Mouse (Mus musculus) gastrocnemius, adult 18-20 months (tissue): Measurements from ENCODE around the gene Fezf2. TPM values are rescaled to one million over a fixed set of nuclear protein-coding genes. Genes with fewer than 3 reads are reported as not detected.

Experiments used
- DNase-seq: peaks from one replicate; pipeline ENCODE4 v3.0.0; 2021; ENCODE audit warnings: low spot score
- total RNA-seq, 2 experiments: library from RNA; stranded (reverse); gene quantifications; 2 replicates each; pipeline ENCODE4 v1.2.3; 2021

Fezf2 gene
- total RNA-seq, 2 experiments from 2014 or later: not detected

- DNase-seq: no peak
Measured at GRCm38 (mm10) chr14:12343451-12343941, 4.5 kb downstream of the Fezf2 start.

- DNase-seq: no peak
Measured at GRCm38 (mm10) chr14:12342458-12343131, 5.4 kb downstream of the Fezf2 start.

- no peak for DNase-seq
Measured at GRCm38 (mm10) chr14:12341789-12342457, 6.1 kb downstream of the Fezf2 start.

- no peak for DNase-seq
Measured at GRCm38 (mm10) chr14:12341075-12341788, 6.8 kb downstream of the Fezf2 start.

- DNase-seq: no peak
Measured at GRCm38 (mm10) chr14:12340238-12341074, 7.5 kb downstream of the Fezf2 start.

DNA sequence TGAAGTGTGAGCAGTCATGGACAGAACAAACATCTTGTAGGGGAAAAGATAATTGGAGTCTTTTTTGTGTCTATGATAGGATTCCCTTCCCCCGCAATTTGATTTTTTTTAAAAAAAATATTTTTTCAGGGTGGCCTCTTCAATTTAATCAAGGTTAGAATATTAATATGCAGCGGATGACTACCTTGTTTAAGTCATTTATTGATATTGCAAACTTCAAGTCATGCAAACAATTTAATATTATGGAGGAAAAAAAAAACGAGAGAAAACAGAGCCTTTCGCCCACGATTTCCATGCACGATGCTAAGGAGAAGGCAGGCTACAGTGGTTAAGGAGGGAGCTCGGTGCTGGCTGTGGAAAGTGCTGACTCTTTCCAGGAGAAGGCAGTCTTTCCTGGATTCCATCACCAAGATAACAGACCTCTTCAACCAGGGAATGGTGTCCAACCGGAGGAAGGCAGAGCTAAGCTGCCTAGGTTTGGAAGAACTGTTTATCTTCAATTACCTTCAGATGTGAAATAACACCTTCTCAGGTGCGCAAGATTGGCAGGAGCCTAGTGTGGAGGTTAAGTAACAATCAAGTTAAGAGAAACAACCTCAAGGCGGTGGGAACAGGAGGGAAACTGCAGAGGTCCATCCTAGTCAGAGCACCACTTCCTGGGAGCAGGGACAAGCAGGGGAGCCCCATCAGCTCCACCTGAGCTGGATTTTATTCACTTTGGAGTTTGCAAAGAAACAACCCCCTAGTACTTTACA, 9.0 kb downstream of the Fezf2 start:
- DNase-seq: no peak

DNA sequence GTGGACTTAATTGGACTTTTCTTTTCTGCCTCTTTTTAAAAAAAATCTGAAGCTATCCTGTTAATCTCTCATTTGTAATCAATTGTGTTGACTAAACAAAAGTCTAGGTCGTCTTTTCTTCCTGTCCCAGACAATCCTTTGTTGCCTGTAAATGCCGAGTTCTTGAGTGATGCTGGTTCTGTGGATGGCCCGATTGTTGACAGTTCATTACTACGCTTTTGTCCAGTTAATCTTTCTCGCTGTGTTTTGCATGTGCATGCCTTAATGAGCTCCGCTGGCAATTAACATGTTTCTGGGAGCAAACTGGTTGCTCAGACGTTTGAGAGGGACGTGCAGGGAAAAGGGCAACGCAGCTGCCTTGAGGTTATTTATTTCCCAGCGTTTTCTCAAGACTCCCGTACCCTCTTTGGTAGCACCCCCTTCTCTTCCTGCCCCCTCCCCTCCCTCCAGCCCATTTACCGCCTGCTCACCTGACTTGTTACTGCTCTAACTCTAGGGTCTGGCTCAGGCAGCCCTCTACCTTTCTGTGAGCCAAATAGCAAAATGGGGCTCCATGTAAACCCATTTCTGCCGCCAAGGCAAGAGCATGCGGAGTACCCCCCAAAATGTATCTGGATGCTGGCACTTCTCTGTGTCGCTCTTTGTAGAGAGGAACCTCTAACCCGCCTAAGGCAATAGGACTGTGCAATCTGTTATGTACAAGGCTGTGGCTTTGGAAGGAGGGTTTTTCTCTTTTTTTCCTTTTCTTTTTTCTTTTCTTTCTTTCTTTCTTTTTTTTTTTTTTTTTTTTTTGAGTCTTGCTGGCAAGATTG, 9.8 kb downstream of the Fezf2 start:
- DNase-seq: no peak

DNA sequence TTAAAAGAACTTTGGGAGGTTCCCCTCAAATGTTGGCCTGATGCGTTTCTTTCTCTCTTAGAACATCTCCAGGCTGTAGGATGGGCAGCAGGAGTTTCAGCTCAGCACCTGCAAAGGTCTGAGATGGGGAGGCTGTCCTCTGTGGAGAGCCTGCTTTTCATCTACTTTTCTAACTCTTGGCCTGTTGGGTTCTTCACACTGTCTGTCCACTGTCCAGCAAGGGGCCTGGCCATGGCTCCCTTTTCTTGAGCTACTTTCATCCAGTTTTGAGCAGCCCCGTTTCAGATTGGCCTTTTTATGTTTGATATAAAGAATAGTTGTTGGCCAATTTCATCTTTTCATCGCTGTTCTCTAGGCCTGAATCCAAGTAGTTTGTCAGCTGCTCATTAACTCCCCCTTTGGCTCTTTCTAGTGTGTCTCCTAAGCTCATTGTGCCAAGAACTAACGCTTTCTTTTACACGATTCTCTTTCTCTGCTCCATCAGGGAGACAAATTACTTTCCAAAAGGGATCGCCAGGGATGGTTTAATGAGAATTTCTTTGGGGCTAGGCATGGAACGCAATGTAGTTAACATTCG, 10.5 kb downstream of the Fezf2 start:
- no peak for DNase-seq

- no peak for DNase-seq
Measured at GRCm38 (mm10) chr14:12334925-12335324, 13.1 kb downstream of the Fezf2 start.

- DNase-seq: no peak
Measured at GRCm38 (mm10) chr14:12333622-12334021, 14.4 kb downstream of the Fezf2 start.

- no peak for DNase-seq
Measured at GRCm38 (mm10) chr14:12303106-12303505, 44.9 kb downstream of the Fezf2 start.

DNA sequence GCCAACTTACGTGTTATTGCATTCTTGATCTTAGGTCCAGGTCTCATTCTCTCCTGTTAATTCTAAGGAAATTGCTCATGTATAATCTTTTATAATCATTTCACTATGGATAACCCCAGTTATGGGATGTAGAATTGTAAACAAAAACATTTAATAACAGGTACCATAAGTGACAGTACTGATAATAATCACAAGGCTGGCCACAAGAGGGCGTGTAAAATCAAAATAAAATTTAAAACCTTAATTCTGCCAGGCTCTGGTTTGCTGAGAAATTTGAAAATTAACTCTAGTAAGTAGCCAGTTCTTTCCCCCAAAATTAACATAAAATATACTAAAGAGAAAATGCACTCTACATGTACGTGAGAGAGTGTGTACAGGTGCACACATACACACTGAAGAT, 47.3 kb downstream of the Fezf2 start:
- DNase-seq: no peak

DNA sequence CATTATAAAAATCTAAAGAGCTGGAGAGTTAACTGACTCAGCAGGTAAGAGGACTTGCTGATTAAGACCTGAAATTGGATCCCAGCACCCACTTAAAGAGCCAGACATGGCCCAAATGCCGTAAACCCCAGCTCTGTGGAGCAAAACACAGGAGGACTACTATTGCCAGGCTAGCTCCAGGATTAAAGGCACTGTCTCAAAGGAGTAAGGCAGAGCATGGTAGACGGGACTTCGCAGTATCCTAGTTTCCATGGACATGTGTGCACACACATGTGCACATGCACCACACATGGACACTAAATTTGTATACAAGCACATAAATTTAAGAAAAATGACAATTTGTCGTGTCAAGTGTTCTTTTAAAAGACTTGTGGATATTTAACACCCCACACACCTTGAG, 47.7 kb downstream of the Fezf2 start:
- DNase-seq: no peak

DNA sequence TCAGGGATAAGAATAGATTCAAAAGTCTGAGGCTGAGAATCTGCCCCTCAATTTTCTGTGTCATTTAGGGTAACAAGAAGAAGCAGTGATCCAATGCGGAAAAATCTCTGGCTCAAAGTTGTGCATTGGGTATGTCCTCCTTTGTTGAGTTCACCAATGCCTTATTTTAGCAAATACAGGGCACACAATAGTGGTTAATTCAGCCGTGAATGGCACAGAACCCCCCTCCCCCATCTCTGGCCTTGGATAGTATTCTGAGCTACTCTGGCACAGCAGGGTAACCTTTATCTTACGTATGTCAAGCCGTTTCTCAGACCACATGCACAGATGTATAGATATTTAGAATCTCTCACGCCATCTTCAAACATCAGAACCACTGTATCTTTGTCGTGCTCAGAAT, 48.3 kb downstream of the Fezf2 start:
- no peak for DNase-seq

GRCm38 (mm10) chr14:12299171-12299570, 48.8 kb downstream of the Fezf2 start:
- no peak for DNase-seq

- DNase-seq: no peak
Measured at GRCm38 (mm10) chr14:12296391-12296790, 51.6 kb downstream of the Fezf2 start.
